Mouse (Mus musculus) stomach, embryonic 16.5 days (tissue): Measurements from ENCODE around the gene 4930556J24Rik. TPM values are rescaled to one million over a fixed set of nuclear protein-coding genes. Genes with fewer than 3 reads are reported as not detected.
"Not testable (repeated sequence)": the region's sequence is repeated elsewhere in the genome, so short reads cannot be mapped to it uniquely, and the experiment has no call there.

Experiments used
- ATAC-seq: fragments of 200-750 bp; cut with Nextera tagmentation; 2 replicates; pipeline ENCODE4 v1.8.0; 2017; ENCODE audit warnings: moderate number of reproducible peaks, moderate TSS enrichment; ENCODE audit not compliant: insufficient read depth, low FRiP score
- H3K27ac ChIP-seq: fragments of 300-500 bp; sonication (generic); 2 replicates; pipeline ENCODE4 v1.5.1; 2014; ENCODE audit warnings: low read length
- H3K27me3 ChIP-seq: fragments of 300-500 bp; sonication (generic); 2 replicates; pipeline ENCODE4 v1.6.1; 2014; ENCODE audit warnings: low read length, control low read depth, mixed read lengths; ENCODE audit not compliant: control insufficient read depth, insufficient read depth
- H3K36me3 ChIP-seq: fragments of 300-500 bp; sonication (generic); 2 replicates; pipeline ENCODE4 v1.6.1; 2014; ENCODE audit warnings: low read length; ENCODE audit not compliant: control insufficient read depth, insufficient read depth
- H3K4me1 ChIP-seq: fragments of 300-500 bp; sonication (generic); 2 replicates; pipeline ENCODE4 v1.6.1; 2014; ENCODE audit warnings: low read length, control low read depth, mixed read lengths; ENCODE audit not compliant: control insufficient read depth, insufficient read depth
- H3K4me2 ChIP-seq: fragments of 300-500 bp; sonication (generic); 2 replicates; pipeline ENCODE4 v1.6.1; 2014; ENCODE audit warnings: low read depth, low read length, mixed read lengths
- H3K4me3 ChIP-seq: fragments of 300-500 bp; sonication (generic); replicated peaks from 2 replicates; pipeline ENCODE4 v1.5.1; 2014; ENCODE audit warnings: mild to moderate bottlenecking, low read length
- H3K9ac ChIP-seq: fragments of 300-500 bp; sonication (generic); 2 replicates; pipeline ENCODE4 v1.6.1; 2014; ENCODE audit warnings: low read length
- H3K9me3 ChIP-seq: fragments of 300-500 bp; sonication (generic); replicated peaks from 2 replicates; pipeline ENCODE4 v1.6.1; 2016; ENCODE audit warnings: low read length, control low read depth; ENCODE audit not compliant: control insufficient read depth
- WGBS: fragments of 180-500 bp; shearing (Covaris S2); extraction: QIAGEN DNeasy Blood & Tissue Kit; methylation state at CpG from one replicate; pipeline ENCODE4 v1.1.7; 2014; 5-methylcytosine and 5-hydroxymethylcytosine counted together
- polyA plus RNA-seq: library from polyadenylated mRNA; unstranded; fragments of >200 nt; fragmentation: Nextera tagmentation; extraction: Ambion mirVana; gene quantifications from 2 replicates; pipeline ENCODE4 v1.2.1, GENCODE M21; 2015

Gene 4930556J24Rik
- polyA plus RNA-seq, 1 experiment from 2014 or later, result 0.12 TPM

- Histone ChIP-seq H3K36me3 (peaks cover 3% of the 10 kb centered on the region; the same call in 1 of the 2 replicates), H3K9ac (no peak overlapping the region), H3K27me3 (no peaks in the 10 kb centered on the region), H3K4me3 (no peak overlapping the region), H3K4me2 (no peak overlapping the region), H3K27ac (no peak overlapping the region), H3K9me3 (no peaks in the 10 kb centered on the region), H3K4me1 (no peaks in the 10 kb centered on the region)
- no peak for ATAC-seq
- WGBS, result 37% methylated on average over 8 of the region's 8 CpGs
Observed at GRCm38 (mm10) chr11:3921281-3921850, 55.2 kb downstream of the 4930556J24Rik start.

GRCm38 (mm10) chr11:3920476-3920875, 56.1 kb downstream of the 4930556J24Rik start:
- Histone ChIP-seq H3K27me3 (no peaks in the 10 kb centered on the region), H3K27ac (no peak overlapping the region), H3K4me3 (no peak overlapping the region), H3K4me2 (no peak overlapping the region), H3K4me1 (no peaks in the 10 kb centered on the region), H3K36me3 (peaks cover 3% of the 10 kb centered on the region; the same call in 1 of the 2 replicates), H3K9ac (no peak overlapping the region), H3K9me3 (no peaks in the 10 kb centered on the region)
- ATAC-seq, result no peak
- 88% methylated on average over 7 of the region's 7 CpGs for WGBS

DNA sequence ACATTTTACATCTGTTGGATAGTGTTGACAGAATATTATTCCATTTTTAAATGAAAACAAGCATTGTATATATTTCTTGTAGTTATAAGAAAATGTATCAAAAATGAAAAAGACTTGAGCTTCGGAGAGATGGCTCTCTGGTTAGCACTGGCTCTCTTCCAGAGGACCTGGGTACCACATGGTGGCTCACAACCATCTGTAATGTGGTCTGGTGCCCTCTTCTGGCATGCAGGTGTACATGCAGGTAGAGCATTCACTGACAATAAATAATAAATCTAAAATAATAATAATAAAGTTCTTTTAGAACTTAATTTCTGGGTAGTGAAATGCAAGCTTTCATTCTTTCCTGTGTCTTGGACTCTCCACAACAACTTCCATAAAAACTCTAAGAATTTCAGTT, 57.8 kb downstream of the 4930556J24Rik start:
- Histone ChIP-seq H3K9ac (no peak overlapping the region), H3K4me2 (no peak overlapping the region), H3K4me1 (no peaks in the 10 kb centered on the region), H3K27ac (no peak overlapping the region), H3K4me3 (no peak overlapping the region), H3K9me3 (no peaks in the 10 kb centered on the region), H3K27me3 (no peaks in the 10 kb centered on the region), H3K36me3 (peaks cover 3% of the 10 kb centered on the region; the same call in 1 of the 2 replicates)
- 67% methylated on average over 1 of the region's 1 CpGs for WGBS
- no peak for ATAC-seq

DNA sequence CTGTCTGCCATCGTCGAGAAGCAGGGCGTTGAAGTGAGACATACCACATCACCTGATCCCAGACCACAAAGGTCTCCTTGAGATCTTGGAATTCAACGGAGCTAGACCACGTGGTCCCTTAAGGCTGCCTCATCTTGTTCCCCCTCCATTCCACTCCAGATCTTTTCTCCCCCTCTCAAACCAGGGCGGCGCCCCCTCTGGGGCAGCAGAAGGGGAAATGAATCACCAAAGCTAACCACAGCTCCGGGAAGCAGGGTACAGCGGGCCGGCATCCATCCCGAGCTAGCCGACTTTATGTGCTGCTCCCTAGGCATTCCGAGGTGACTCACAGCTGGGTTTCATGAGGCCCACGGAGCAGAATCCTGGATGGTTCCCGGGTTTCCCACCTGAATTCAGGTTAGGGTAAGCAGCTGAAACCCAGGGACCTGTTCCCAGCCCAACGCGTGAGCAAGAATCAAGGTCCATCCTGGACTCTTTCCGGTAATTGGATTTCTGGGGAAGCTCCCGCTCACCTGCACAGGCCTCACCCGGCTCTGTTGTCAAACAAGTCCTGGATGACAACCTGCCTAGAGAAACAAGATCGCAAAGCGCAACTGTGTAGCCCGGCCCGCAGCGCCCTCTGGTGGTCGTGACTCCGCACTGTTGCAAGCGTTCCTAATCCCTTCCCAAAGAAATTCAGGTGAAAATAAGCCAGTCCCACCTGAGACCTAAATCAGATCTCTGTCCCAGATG, 62.3 kb downstream of the 4930556J24Rik start, which contains the start of gene Slc35e4:
Gene Slc35e4, minus strand, starts transcription at position 556 of the 732 bp plus-strand sequence.
- peak; percentile 66 for ATAC-seq
- Histone ChIP-seq H3K27ac (peak within 1 kb of the TSS; percentile 73), H3K4me1 (peaks cover 20% of the 10 kb centered on the region), H3K9me3 (no peaks in the 10 kb centered on the region), H3K36me3 (no peaks in the 10 kb centered on the region), H3K4me3 (peak within 1 kb of the TSS; percentile 62), H3K27me3 (no peaks in the 10 kb centered on the region), H3K9ac (peak within 1 kb of the TSS; percentile 73), H3K4me2 (peak within 1 kb of the TSS; percentile 93)
- WGBS, result under 1% methylated on average over 28 of the region's 28 CpGs

- Histone ChIP-seq H3K36me3 (no peaks in the 10 kb centered on the region), H3K27ac (peak overlapping the region; percentile 73), H3K27me3 (no peaks in the 10 kb centered on the region), H3K4me1 (peaks cover 20% of the 10 kb centered on the region), H3K9me3 (no peaks in the 10 kb centered on the region), H3K4me2 (peak overlapping the region; percentile 93), H3K4me3 (peak overlapping the region; percentile 62), H3K9ac (peak overlapping the region; percentile 73)
- WGBS, result under 1% methylated on average over 65 of the region's 65 CpGs
- ATAC-seq, result peak; percentile 90
Observed at GRCm38 (mm10) chr11:3913316-3914108, 63.1 kb downstream of the 4930556J24Rik start.

- Histone ChIP-seq H3K27me3 (no peaks in the 10 kb centered on the region), H3K4me2 (peak overlapping the region; percentile 93), H3K4me1 (peaks cover 20% of the 10 kb centered on the region), H3K4me3 (peak overlapping the region; percentile 62), H3K9me3 (no peaks in the 10 kb centered on the region), H3K36me3 (no peaks in the 10 kb centered on the region), H3K27ac (no peak overlapping the region), H3K9ac (peak overlapping the region; percentile 73)
- 6% methylated on average over 16 of the region's 16 CpGs for WGBS
- ATAC-seq, result peak; percentile 27; the same call in 1 of the 2 replicates
Observed at GRCm38 (mm10) chr11:3912875-3913271, 63.7 kb downstream of the 4930556J24Rik start.

GRCm38 (mm10) chr11:3912100-3912874, 64.3 kb downstream of the 4930556J24Rik start:
- ATAC-seq, result no peak
- no peaks in the 10 kb centered on the region for H3K27me3 ChIP-seq
- H3K4me2 ChIP-seq, result peak overlapping the region; percentile 93
- WGBS, result 23% methylated on average over 19 of the region's 19 CpGs
- H3K27ac ChIP-seq, result no peak overlapping the region
- peak overlapping the region; percentile 73 for H3K9ac ChIP-seq
- H3K4me1 ChIP-seq, result peaks cover 20% of the 10 kb centered on the region
- no peaks in the 10 kb centered on the region for H3K36me3 ChIP-seq
- H3K4me3 ChIP-seq, result peak overlapping the region; percentile 62
- H3K9me3 ChIP-seq, result no peaks in the 10 kb centered on the region

- H3K27me3 ChIP-seq, H3K9ac ChIP-seq, ATAC-seq, H3K27ac ChIP-seq, H3K9me3 ChIP-seq, H3K36me3 ChIP-seq: not testable (repeated sequence)
- peak overlapping the region; percentile 22 for H3K4me2 ChIP-seq
- 0 out of 2 replicates have a peak overlapping the region, but pooled peaks have one; percentile 3 for H3K4me3 ChIP-seq
- H3K4me1 ChIP-seq, result peaks cover 20% of the 10 kb centered on the region
- 87% methylated on average over 6 of the region's 6 CpGs for WGBS
Observed at GRCm38 (mm10) chr11:3911440-3911839, 65.1 kb downstream of the 4930556J24Rik start.
